Mouse (Mus musculus) spleen, embryonic (tissue): Measurements from ENCODE around the gene Gm3415.
"Not testable (repeated sequence)": the region's sequence is repeated elsewhere in the genome, so short reads cannot be mapped to it uniquely, and the experiment has no call there.

Source experiments
- CTCF ChIA-PET: fragments of 350-600 bp; sonication (Branson Sonifier 250); formaldehyde crosslinking; loops from one replicate; lab custom pipeline; 2022; lab: Charles Lee

Gene Gm3415

DNA sequence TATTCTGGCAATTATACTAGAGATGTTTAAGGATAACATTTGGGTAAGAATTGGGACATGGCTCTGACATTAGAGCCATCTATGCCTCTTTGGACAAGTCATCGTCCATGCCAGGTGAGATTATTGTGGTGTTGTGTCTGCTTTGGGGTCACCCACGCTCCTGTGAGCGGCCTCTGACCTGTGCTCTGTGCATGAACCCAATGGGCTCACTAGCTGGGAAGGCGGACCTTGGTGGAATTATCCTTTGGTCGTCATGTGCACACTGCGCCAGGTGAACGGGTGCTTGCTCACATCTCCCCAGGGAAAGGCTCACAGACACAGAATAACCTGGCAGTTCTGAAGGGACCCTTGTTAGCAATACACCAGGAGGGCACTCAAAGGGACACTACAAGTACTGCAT lies 43.3 kb downstream of the Gm3415 start:
- CTCF ChIA-PET = not testable (repeated sequence)

DNA sequence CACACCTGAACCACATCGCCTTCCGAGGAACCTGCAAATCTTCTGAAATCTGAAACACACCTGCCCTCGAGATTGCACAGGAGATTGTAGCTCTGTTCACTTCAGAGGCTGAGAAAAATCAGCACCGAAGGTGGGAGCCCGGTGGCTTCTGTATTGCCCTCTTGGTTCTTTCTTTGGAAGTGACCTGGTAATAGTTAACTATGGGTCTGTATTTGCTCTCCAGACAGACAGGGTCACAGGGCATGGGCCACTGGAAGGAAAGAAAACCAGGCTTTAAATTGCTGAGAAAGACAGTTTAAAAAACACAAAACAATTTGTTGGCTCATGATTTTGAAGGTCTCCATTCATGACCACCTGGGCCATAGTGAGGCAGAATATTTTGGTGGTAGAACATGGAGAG lies 44.0 kb downstream of the Gm3415 start:
- CTCF ChIA-PET = no interaction called here

DNA sequence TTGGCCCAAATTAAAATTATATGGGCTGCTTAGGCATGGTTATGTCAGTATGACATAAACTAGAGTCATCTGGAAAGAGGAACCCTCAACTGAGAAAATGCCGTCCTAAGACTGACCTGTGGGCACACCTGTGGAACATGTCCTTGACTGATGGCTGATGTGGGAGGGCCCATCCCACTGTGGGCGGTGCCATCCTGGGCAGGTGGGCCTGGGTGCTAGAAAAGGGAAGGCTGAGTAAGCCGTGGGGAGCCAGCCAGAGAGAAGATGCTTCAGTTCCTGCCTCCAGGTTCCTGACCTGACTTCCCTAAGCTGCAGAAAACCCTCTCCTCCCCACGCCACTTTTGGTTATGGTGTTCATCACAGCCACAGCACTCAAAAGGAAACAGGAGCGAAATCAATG lies 50.3 kb downstream of the Gm3415 start:
- CTCF ChIA-PET = no interaction called here

DNA sequence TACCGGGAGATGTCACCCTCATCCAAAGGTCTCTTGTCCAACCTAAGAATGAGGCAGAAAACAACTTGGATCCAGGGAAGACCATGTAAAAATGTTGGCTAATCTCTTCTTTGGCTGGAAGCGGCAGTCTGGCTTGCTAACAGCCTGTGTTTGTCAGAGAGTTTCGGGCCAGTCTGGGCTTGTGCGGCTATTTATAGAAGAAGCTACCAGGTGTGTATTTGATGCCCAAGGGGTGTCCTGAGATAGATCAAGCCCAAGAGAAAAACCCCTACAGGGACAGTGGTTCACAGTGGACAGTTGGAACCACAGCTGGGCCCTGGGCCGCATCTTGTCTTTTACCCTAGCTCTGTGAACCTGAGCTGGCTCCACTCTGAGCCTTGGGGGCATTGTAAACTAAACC lies 51.0 kb downstream of the Gm3415 start:
- CTCF ChIA-PET = no interaction called here

DNA sequence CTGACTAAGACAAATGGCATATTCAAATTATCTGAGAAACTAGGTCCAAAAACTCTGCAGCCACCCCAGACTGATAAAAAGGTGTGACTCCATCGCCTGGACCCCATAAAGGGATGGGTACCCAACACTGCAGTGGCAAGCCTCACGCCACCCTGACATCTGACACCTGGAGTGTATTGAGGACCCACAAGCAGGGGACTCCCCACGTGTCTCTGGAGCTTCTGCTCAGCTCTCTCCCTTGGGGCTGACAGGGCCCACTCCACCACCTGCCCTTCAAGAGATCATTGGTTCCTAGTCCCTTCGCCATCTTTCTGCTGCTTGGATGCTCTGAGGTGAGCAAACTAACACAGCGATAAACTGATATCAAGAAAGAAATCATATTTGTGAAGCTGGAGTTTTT lies 51.9 kb downstream of the Gm3415 start:
- CTCF ChIA-PET = interaction anchor here (0.6 kb wide), 1 partner anchor 86 kb away, joined by 3 read pairs; no protein-coding TSS in a partner anchor
